Mouse (Mus musculus) bone marrow, adult 2 months (tissue): Measurements from ENCODE around the gene Gabbr2. TPM values are rescaled to one million over a fixed set of nuclear protein-coding genes. Genes with fewer than 3 reads are reported as not detected.

Experiments used
- H3K27ac ChIP-seq: fragments of 200-500 bp; 2 replicates; pipeline ENCODE4 v1.5.1; 2012; ENCODE audit warnings: low read depth, mild to moderate bottlenecking, control low read depth, inconsistent platforms, low read length; ENCODE audit not compliant: control insufficient read depth, poor library complexity, insufficient read depth
- H3K4me1 ChIP-seq: fragments of 200-500 bp; 2 replicates; pipeline ENCODE4 v1.6.1; 2011; ENCODE audit warnings: low read length; ENCODE audit not compliant: control insufficient read depth, insufficient read depth
- H3K4me3 ChIP-seq: fragments of 200-500 bp; replicated peaks from 2 replicates; pipeline ENCODE3; 2011; ENCODE audit warnings: mild to moderate bottlenecking, low read depth, low read length, control low read depth; ENCODE audit not compliant: control insufficient read depth
- CTCF ChIP-seq: fragments of 200-500 bp; IDR thresholded peaks from 2 replicates; pipeline ENCODE4 v1.5.1; 2011; ENCODE audit warnings: low read length, control low read depth; ENCODE audit not compliant: control insufficient read depth, insufficient read depth
- POLR2A ChIP-seq: fragments of 200-500 bp; IDR thresholded peaks from 2 replicates; pipeline ENCODE4 v1.6.1; 2011; ENCODE audit warnings: low read depth, mild to moderate bottlenecking, control low read depth, low read length, borderline replicate concordance; ENCODE audit not compliant: control insufficient read depth
- WGBS: fragments of 180-500 bp; shearing (Covaris S2); methylation state at CpG from one replicate; pipeline ENCODE4 v1.1.7; 2018; 5-methylcytosine and 5-hydroxymethylcytosine counted together
- polyA plus RNA-seq: library from polyadenylated mRNA; stranded (reverse); fragments of >200 nt; gene quantifications from 2 replicates; pipeline ENCODE4 v1.2.4, GENCODE M21; 2011; ENCODE audit warnings: low replicate concordance; ENCODE audit not compliant: missing spikeins, insufficient read depth, insufficient read length

The Gabbr2 gene
- polyA plus RNA-seq, 1 experiment: 1.1 TPM

- no peak for TF ChIP-seq CTCF
- no peak for TF ChIP-seq POLR2A
- Histone ChIP-seq H3K27ac (no peak overlapping the region), H3K4me3 (no peak overlapping the region), H3K4me1 (no peaks in the 10 kb centered on the region)
- 6% methylated on average over 8 of the region's 8 CpGs for WGBS
Measured at GRCm38 (mm10) chr4:46992827-46993473, 1.3 kb upstream of the Gabbr2 start.

GRCm38 (mm10) chr4:46991959-46992316, 265 bp upstream of the Gabbr2 start:
- WGBS: 3% methylated on average over 19 of the region's 31 CpGs
- H3K4me3 ChIP-seq: no peak overlapping the region
- no peak overlapping the region for H3K27ac ChIP-seq
- H3K4me1 ChIP-seq: no peaks in the 10 kb centered on the region
- TF ChIP-seq POLR2A (no peak), CTCF (no peak)

GRCm38 (mm10) chr4:46990281-46991015, 1.2 kb downstream of the Gabbr2 start:
- Histone ChIP-seq H3K4me1 (no peaks in the 10 kb centered on the region), H3K27ac (no peak overlapping the region), H3K4me3 (no peak overlapping the region)
- no peak for TF ChIP-seq POLR2A
- no peak for TF ChIP-seq CTCF
- WGBS: 11% methylated on average over 29 of the region's 29 CpGs

- Histone ChIP-seq H3K4me3 (no peak overlapping the region), H3K27ac (no peak overlapping the region), H3K4me1 (no peaks in the 10 kb centered on the region)
- TF ChIP-seq POLR2A (no peak), CTCF (no peak)
- 7% methylated on average over 17 of the region's 17 CpGs for WGBS
Measured at GRCm38 (mm10) chr4:46989842-46990241, 1.8 kb downstream of the Gabbr2 start.

- no peak for TF ChIP-seq POLR2A
- TF ChIP-seq CTCF: no peak
- 82% methylated on average over 4 of the region's 4 CpGs for WGBS
- H3K4me3 ChIP-seq: no peak overlapping the region
- H3K4me1 ChIP-seq: no peaks in the 10 kb centered on the region
- H3K27ac ChIP-seq: no peak overlapping the region
Measured at GRCm38 (mm10) chr4:46988824-46989223, 2.8 kb downstream of the Gabbr2 start.

GRCm38 (mm10) chr4:46988257-46988656, 3.4 kb downstream of the Gabbr2 start:
- H3K4me1 ChIP-seq: no peaks in the 10 kb centered on the region
- 64% methylated on average over 3 of the region's 3 CpGs for WGBS
- H3K4me3 ChIP-seq: no peak overlapping the region
- no peak for TF ChIP-seq CTCF
- no peak for TF ChIP-seq POLR2A
- H3K27ac ChIP-seq: no peak overlapping the region

GRCm38 (mm10) chr4:46987809-46988208, 3.9 kb downstream of the Gabbr2 start:
- Histone ChIP-seq H3K4me1 (no peaks in the 10 kb centered on the region), H3K27ac (no peak overlapping the region), H3K4me3 (no peak overlapping the region)
- 76% methylated on average over 6 of the region's 6 CpGs for WGBS
- TF ChIP-seq CTCF (no peak), POLR2A (no peak)

GRCm38 (mm10) chr4:46986054-46986453, 5.6 kb downstream of the Gabbr2 start:
- H3K4me3 ChIP-seq: no peak overlapping the region
- TF ChIP-seq POLR2A (no peak), CTCF (no peak)
- H3K27ac ChIP-seq: no peak overlapping the region
- no peaks in the 10 kb centered on the region for H3K4me1 ChIP-seq
